Mouse (Mus musculus): ENCODE measurements at regions not wholly inside any gene's neighbourhood (a gene's known extent, or its start where the extent isn't known, plus 50 kb on each side); places are given as distances from the start of the nearest gene placed in this dataset.

GRCm38 (mm10) chr2:139034800-139035199 lies 458.9 kb upstream of the Sptlc3 start:
- no peak overlapping the region for H3K4me3 ChIP-seq
- H3K4me1 ChIP-seq (replicated peaks), result no peaks in the 10 kb centered on the region
- no peak overlapping the region for H3K9ac ChIP-seq
- H3K4me2 ChIP-seq, result no peak overlapping the region
- H3K27ac ChIP-seq, result no peak overlapping the region
- 59% methylated on average over 3 of the region's 3 CpGs for WGBS
- H3K36me3 ChIP-seq, result no peaks in the 10 kb centered on the region
- H3K27me3 ChIP-seq, result no peaks in the 10 kb centered on the region
- ATAC-seq (replicated peaks; ENCODE audit: insufficient number of reproducible peaks, insufficient read depth, low FRiP score, low read depth), result no peak
- no peaks in the 10 kb centered on the region for H3K9me3 ChIP-seq (replicated peaks)

GRCm38 (mm10) chr2:139041671-139042273 lies 451.9 kb upstream of the Sptlc3 start:
- WGBS, result 77% methylated on average over 3 of the region's 3 CpGs
- ATAC-seq (replicated peaks; ENCODE audit: insufficient number of reproducible peaks, insufficient read depth, low FRiP score, low read depth), result no peak

GRCm38 (mm10) chr2:139044684-139045083 lies 449.0 kb upstream of the Sptlc3 start:
- no peaks in the 10 kb centered on the region for H3K36me3 ChIP-seq
- no peak for ATAC-seq (replicated peaks; ENCODE audit: insufficient number of reproducible peaks, insufficient read depth, low FRiP score, low read depth)
- H3K9ac ChIP-seq, result no peak overlapping the region
- no peaks in the 10 kb centered on the region for H3K9me3 ChIP-seq (replicated peaks)
- no peak overlapping the region for H3K4me3 ChIP-seq
- no peak overlapping the region for H3K27ac ChIP-seq
- H3K27me3 ChIP-seq, result no peaks in the 10 kb centered on the region
- H3K4me1 ChIP-seq (replicated peaks), result no peaks in the 10 kb centered on the region
- H3K4me2 ChIP-seq, result no peak overlapping the region
- 74% methylated on average over 3 of the region's 3 CpGs for WGBS

More at GRCm38 (mm10) chr2:139041671-139042273, 451.9 kb upstream of the Sptlc3 start:
- Histone ChIP-seq H3K9ac (no peak overlapping the region), H3K9me3 (replicated peaks) (no peaks in the 10 kb centered on the region), H3K4me2 (no peak overlapping the region), H3K4me3 (no peak overlapping the region), H3K4me1 (replicated peaks) (no peaks in the 10 kb centered on the region), H3K36me3 (no peaks in the 10 kb centered on the region), H3K27me3 (no peaks in the 10 kb centered on the region), H3K27ac (no peak overlapping the region)

- Histone ChIP-seq H3K27ac (no peak overlapping the region), H3K27me3 (no peaks in the 10 kb centered on the region), H3K9ac (no peak overlapping the region), H3K4me2 (no peak overlapping the region), H3K9me3 (replicated peaks) (no peaks in the 10 kb centered on the region), H3K36me3 (no peaks in the 10 kb centered on the region), H3K4me3 (no peak overlapping the region), H3K4me1 (replicated peaks) (no peaks in the 10 kb centered on the region)
- WGBS, result 53% methylated on average over 2 of the region's 2 CpGs
- no peak for ATAC-seq (replicated peaks; ENCODE audit: insufficient number of reproducible peaks, insufficient read depth, low FRiP score, low read depth)
Measured at GRCm38 (mm10) chr2:139055249-139055648, 438.5 kb upstream of the Sptlc3 start.

- no peak overlapping the region for H3K4me3 ChIP-seq
- H3K36me3 ChIP-seq, result no peaks in the 10 kb centered on the region
- H3K4me1 ChIP-seq (replicated peaks), result no peaks in the 10 kb centered on the region
- 72% methylated on average over 6 of the region's 6 CpGs for WGBS
- no peaks in the 10 kb centered on the region for H3K9me3 ChIP-seq (replicated peaks)
- H3K27ac ChIP-seq, result no peak overlapping the region
- no peak for ATAC-seq (replicated peaks; ENCODE audit: insufficient number of reproducible peaks, insufficient read depth, low FRiP score, low read depth)
- no peaks in the 10 kb centered on the region for H3K27me3 ChIP-seq
- no peak overlapping the region for H3K9ac ChIP-seq
- no peak overlapping the region for H3K4me2 ChIP-seq
Measured at GRCm38 (mm10) chr2:139069276-139069961, 424.3 kb upstream of the Sptlc3 start.

GRCm38 (mm10) chr2:139071690-139072089 lies 422.0 kb upstream of the Sptlc3 start:
- Histone ChIP-seq H3K4me2 (no peak overlapping the region), H3K27me3 (no peaks in the 10 kb centered on the region), H3K36me3 (no peaks in the 10 kb centered on the region), H3K27ac (no peak overlapping the region), H3K4me1 (replicated peaks) (no peaks in the 10 kb centered on the region), H3K4me3 (no peak overlapping the region), H3K9ac (no peak overlapping the region), H3K9me3 (replicated peaks) (no peaks in the 10 kb centered on the region)
- ATAC-seq (replicated peaks; ENCODE audit: insufficient number of reproducible peaks, insufficient read depth, low FRiP score, low read depth), result no peak
- WGBS, result 74% methylated on average over 1 of the region's 1 CpGs

GRCm38 (mm10) chr2:139093487-139094066 lies 400.1 kb upstream of the Sptlc3 start:
- no peak overlapping the region for H3K9ac ChIP-seq
- H3K4me1 ChIP-seq (replicated peaks), result no peaks in the 10 kb centered on the region
- H3K4me2 ChIP-seq, result no peak overlapping the region
- ATAC-seq (replicated peaks; ENCODE audit: insufficient number of reproducible peaks, insufficient read depth, low FRiP score, low read depth), result no peak
- no peak overlapping the region for H3K4me3 ChIP-seq
- H3K27ac ChIP-seq, result no peak overlapping the region
- WGBS, result 68% methylated on average over 6 of the region's 6 CpGs
- H3K27me3 ChIP-seq, result no peaks in the 10 kb centered on the region
- no peaks in the 10 kb centered on the region for H3K9me3 ChIP-seq (replicated peaks)
- H3K36me3 ChIP-seq, result no peaks in the 10 kb centered on the region

- Histone ChIP-seq H3K27me3 (no peaks in the 10 kb centered on the region), H3K27ac (no peak overlapping the region), H3K9ac (no peak overlapping the region), H3K4me3 (no peak overlapping the region), H3K9me3 (replicated peaks) (no peaks in the 10 kb centered on the region), H3K36me3 (no peaks in the 10 kb centered on the region), H3K4me2 (no peak overlapping the region), H3K4me1 (replicated peaks) (no peaks in the 10 kb centered on the region)
- no peak for ATAC-seq (replicated peaks; ENCODE audit: insufficient number of reproducible peaks, insufficient read depth, low FRiP score, low read depth)
- WGBS, result 67% methylated on average over 1 of the region's 1 CpGs
Measured at GRCm38 (mm10) chr2:139111669-139112068, 382.0 kb upstream of the Sptlc3 start.

GRCm38 (mm10) chr2:139114523-139114922 lies 379.2 kb upstream of the Sptlc3 start:
- no peak for ATAC-seq (replicated peaks; ENCODE audit: insufficient number of reproducible peaks, insufficient read depth, low FRiP score, low read depth)
- H3K27me3 ChIP-seq, result no peaks in the 10 kb centered on the region
- no peaks in the 10 kb centered on the region for H3K4me1 ChIP-seq (replicated peaks)
- no peaks in the 10 kb centered on the region for H3K9me3 ChIP-seq (replicated peaks)
- no peak overlapping the region for H3K4me3 ChIP-seq
- WGBS, result 83% methylated on average over 4 of the region's 4 CpGs
- H3K4me2 ChIP-seq, result no peak overlapping the region
- H3K36me3 ChIP-seq, result no peaks in the 10 kb centered on the region
- no peak overlapping the region for H3K27ac ChIP-seq
- H3K9ac ChIP-seq, result no peak overlapping the region

- no peaks in the 10 kb centered on the region for H3K36me3 ChIP-seq
- no peaks in the 10 kb centered on the region for H3K27me3 ChIP-seq
- no peak overlapping the region for H3K9ac ChIP-seq
- 64% methylated on average over 1 of the region's 1 CpGs for WGBS
- H3K4me2 ChIP-seq, result no peak overlapping the region
- ATAC-seq (replicated peaks; ENCODE audit: insufficient number of reproducible peaks, insufficient read depth, low FRiP score, low read depth), result no peak
- no peak overlapping the region for H3K4me3 ChIP-seq
- H3K9me3 ChIP-seq (replicated peaks), result no peaks in the 10 kb centered on the region
- H3K27ac ChIP-seq, result no peak overlapping the region
- no peaks in the 10 kb centered on the region for H3K4me1 ChIP-seq (replicated peaks)
Measured at GRCm38 (mm10) chr2:139120905-139121304, 372.8 kb upstream of the Sptlc3 start.

- 52% methylated on average over 1 of the region's 1 CpGs for WGBS
- ATAC-seq (replicated peaks; ENCODE audit: insufficient number of reproducible peaks, insufficient read depth, low FRiP score, low read depth), result no peak
- Histone ChIP-seq H3K36me3 (no peaks in the 10 kb centered on the region), H3K4me1 (replicated peaks) (no peaks in the 10 kb centered on the region), H3K9ac (no peak overlapping the region), H3K9me3 (replicated peaks) (no peaks in the 10 kb centered on the region), H3K27ac (no peak overlapping the region), H3K27me3 (no peaks in the 10 kb centered on the region), H3K4me3 (no peak overlapping the region), H3K4me2 (no peak overlapping the region)
Measured at GRCm38 (mm10) chr2:139132121-139132520, 361.6 kb upstream of the Sptlc3 start.

- no peak overlapping the region for H3K9ac ChIP-seq
- no peak overlapping the region for H3K4me2 ChIP-seq
- H3K4me3 ChIP-seq, result no peak overlapping the region
- ATAC-seq (replicated peaks; ENCODE audit: insufficient number of reproducible peaks, insufficient read depth, low FRiP score, low read depth), result no peak
- H3K4me1 ChIP-seq (replicated peaks), result no peaks in the 10 kb centered on the region
- H3K9me3 ChIP-seq (replicated peaks), result no peaks in the 10 kb centered on the region
- H3K36me3 ChIP-seq, result no peaks in the 10 kb centered on the region
- WGBS, result 49% methylated on average over 1 of the region's 1 CpGs
- no peak overlapping the region for H3K27ac ChIP-seq
- H3K27me3 ChIP-seq, result no peaks in the 10 kb centered on the region
Measured at GRCm38 (mm10) chr2:139147004-139147403, 346.7 kb upstream of the Sptlc3 start.
